Mouse (Mus musculus): Measurements from ENCODE around the gene C330007P06Rik. TPM values are rescaled to one million over a fixed set of nuclear protein-coding genes. Genes with fewer than 3 reads are reported as not detected.
"Not testable (repeated sequence)": the region's sequence is repeated elsewhere in the genome, so short reads cannot be mapped to it uniquely, and the experiment has no call there.

The C330007P06Rik gene
- polyA plus RNA-seq, 2 experiments from 2014 or later: 26.8 to 28.7 TPM

GRCm38 (mm10) chrX:36796734-36797133 is 77.2 kb downstream of the C330007P06Rik start:
- not testable (repeated sequence) for ATAC-seq

- peak; percentile 66 for ATAC-seq
These were observed 77.7 kb downstream of the C330007P06Rik start for GRCm38 (mm10) chrX:36796163-36796581.

GRCm38 (mm10) chrX:36795424-36796162 is 78.3 kb downstream of the C330007P06Rik start, which contains the start of gene Slc25a5:
Gene Slc25a5 (plus strand): TSS chrX:36795651.
- peak; percentile 92 for ATAC-seq

GRCm38 (mm10) chrX:36794571-36794970 is 79.3 kb downstream of the C330007P06Rik start:
- no peak for ATAC-seq

- ATAC-seq: no peak
These were observed 84.6 kb downstream of the C330007P06Rik start for GRCm38 (mm10) chrX:36789360-36789759.

GRCm38 (mm10) chrX:36777694-36778093 is 96.2 kb downstream of the C330007P06Rik start:
- no peak for ATAC-seq

GRCm38 (mm10) chrX:36775520-36775919 is 98.4 kb downstream of the C330007P06Rik start:
- no peak for ATAC-seq

Other genes with a start within 250 kb of the C330007P06Rik start
- gene Akap17b, start 228.7 kb downstream of the C330007P06Rik start, polyA plus RNA-seq (2017; shearing (Covaris generic)): 1 to 10 TPM in 1 of 2 experiments, under 1 TPM in 1; 0.89 to 1.1 TPM
- under 1 TPM in 1 of 2 experiments, not detected in 1; 0.51 TPM for gene Slc25a43, start 130.5 kb downstream of the C330007P06Rik start, polyA plus RNA-seq (2017; shearing (Covaris generic))
- 1,000 to 10,000 TPM; 1,213 to 1,312 TPM for gene Slc25a5, start 78.5 kb downstream of the C330007P06Rik start, polyA plus RNA-seq (2017; shearing (Covaris generic))
- 100 to 1,000 TPM; 110 to 131 TPM for gene Ube2a, start 211 bp downstream of the C330007P06Rik start, polyA plus RNA-seq (2017; shearing (Covaris generic))
- gene Nkrf, start 28.8 kb upstream of the C330007P06Rik start, polyA plus RNA-seq (2017; shearing (Covaris generic)): 1 to 10 TPM; 2.0 TPM
- gene Sept6, start 117.7 kb upstream of the C330007P06Rik start, polyA plus RNA-seq (2017; shearing (Covaris generic)): 100 to 1,000 TPM; 150 to 159 TPM
- not detected for gene Sowahd, start 174.7 kb upstream of the C330007P06Rik start, polyA plus RNA-seq (2017; shearing (Covaris generic))
- gene Rpl39, start 211.3 kb upstream of the C330007P06Rik start, polyA plus RNA-seq (2017; shearing (Covaris generic)): 1,000 to 10,000 TPM in 1 of 2 experiments, 100 to 1,000 TPM in 1; 487 to 1,066 TPM
- gene Upf3b, start 236.2 kb upstream of the C330007P06Rik start, polyA plus RNA-seq (2017; shearing (Covaris generic)): 10 to 100 TPM; 34.4 to 38.5 TPM

Data from CD4-positive, CD25-positive, alpha-beta regulatory T cell, adult 4 months (primary cell).